Mouse (Mus musculus): ENCODE data around the gene Psmd14. TPM values are rescaled to one million over a fixed set of nuclear protein-coding genes. Genes with fewer than 3 reads are reported as not detected.
A peak's percentile ranks its signal among the peaks of the same experiment; 100 is the strongest.

Gene Psmd14
- polyA plus RNA-seq (2016; fragmentation: Nextera tagmentation; extraction: Ambion mirVana): 247 and 252 TPM in 2 replicates

GRCm38 (mm10) chr2:61711108-61712040, at the start of gene Psmd14:
Gene Psmd14, plus strand, starts transcription at chr2:61711694.
- peaks cover 7% of the 10 kb centered on the region for H3K4me1 ChIP-seq
- H3K36me3 ChIP-seq (replicated peaks): peaks cover 9% of the 10 kb centered on the region
- H3K9me3 ChIP-seq: no peaks in the 10 kb centered on the region
- peak within 1 kb of the TSS; percentile 89 for H3K27ac ChIP-seq (replicated peaks)
- peak; percentile 97 for DNase-seq (ENCODE audit: low spot score)
- H3K27me3 ChIP-seq (replicated peaks; ENCODE audit: low read depth, poor library complexity, severe bottlenecking): no peaks in the 10 kb centered on the region
- peak within 1 kb of the TSS; percentile 72 for H3K4me3 ChIP-seq
- WGBS: 5% methylated on average over 52 of the region's 52 CpGs

- H3K4me1 ChIP-seq: no peaks in the 10 kb centered on the region
- H3K27ac ChIP-seq (replicated peaks): no peak overlapping the region
- no peak for DNase-seq (ENCODE audit: low spot score)
- peaks cover 15% of the 10 kb centered on the region for H3K27me3 ChIP-seq (replicated peaks; ENCODE audit: low read depth, poor library complexity, severe bottlenecking)
- H3K36me3 ChIP-seq (replicated peaks): no peaks in the 10 kb centered on the region
- no peak overlapping the region for H3K4me3 ChIP-seq
- 87% methylated on average over 10 of the region's 10 CpGs for WGBS
- H3K9me3 ChIP-seq: no peaks in the 10 kb centered on the region
Measured at GRCm38 (mm10) chr2:61662833-61663232, 48.7 kb upstream of the Psmd14 start.

- WGBS: 83% methylated on average over 10 of the region's 10 CpGs
- no peaks in the 10 kb centered on the region for H3K4me1 ChIP-seq
Measured at GRCm38 (mm10) chr2:61663573-61664241, 47.8 kb upstream of the Psmd14 start.

GRCm38 (mm10) chr2:61667420-61667819, 44.1 kb upstream of the Psmd14 start:
- no peak for DNase-seq (ENCODE audit: low spot score)
- H3K9me3 ChIP-seq: no peaks in the 10 kb centered on the region
- no peaks in the 10 kb centered on the region for H3K4me1 ChIP-seq
- no peaks in the 10 kb centered on the region for H3K36me3 ChIP-seq (replicated peaks)
- no peak overlapping the region for H3K27ac ChIP-seq (replicated peaks)
- 83% methylated on average over 7 of the region's 7 CpGs for WGBS
- no peak overlapping the region for H3K4me3 ChIP-seq
- no peaks in the 10 kb centered on the region for H3K27me3 ChIP-seq (replicated peaks; ENCODE audit: low read depth, poor library complexity, severe bottlenecking)

More at GRCm38 (mm10) chr2:61663573-61664241, 47.8 kb upstream of the Psmd14 start:
- H3K9me3 ChIP-seq: no peaks in the 10 kb centered on the region
- H3K4me3 ChIP-seq: no peak overlapping the region
- DNase-seq (ENCODE audit: low spot score): no peak
- peaks cover 8% of the 10 kb centered on the region for H3K27me3 ChIP-seq (replicated peaks; ENCODE audit: low read depth, poor library complexity, severe bottlenecking)
- H3K27ac ChIP-seq (replicated peaks): no peak overlapping the region
- no peaks in the 10 kb centered on the region for H3K36me3 ChIP-seq (replicated peaks)

- Histone ChIP-seq H3K36me3 (replicated peaks) (no peaks in the 10 kb centered on the region), H3K4me1 (no peaks in the 10 kb centered on the region), H3K27me3 (replicated peaks; ENCODE audit: low read depth, poor library complexity, severe bottlenecking) (no peaks in the 10 kb centered on the region), H3K9me3 (no peaks in the 10 kb centered on the region), H3K27ac (replicated peaks) (no peak overlapping the region), H3K4me3 (no peak overlapping the region)
- 28% methylated on average over 4 of the region's 4 CpGs for WGBS
- DNase-seq (ENCODE audit: low spot score): peak; percentile 58
Measured at GRCm38 (mm10) chr2:61668260-61668659, 43.2 kb upstream of the Psmd14 start.

- no peak overlapping the region for H3K4me3 ChIP-seq
- H3K9me3 ChIP-seq: no peaks in the 10 kb centered on the region
- H3K27me3 ChIP-seq (replicated peaks; ENCODE audit: low read depth, poor library complexity, severe bottlenecking): no peaks in the 10 kb centered on the region
- no peaks in the 10 kb centered on the region for H3K36me3 ChIP-seq (replicated peaks)
- no peak for DNase-seq (ENCODE audit: low spot score)
- WGBS: 94% methylated on average over 3 of the region's 3 CpGs
- H3K4me1 ChIP-seq: no peaks in the 10 kb centered on the region
- no peak overlapping the region for H3K27ac ChIP-seq (replicated peaks)
Measured at GRCm38 (mm10) chr2:61674555-61674954, 36.9 kb upstream of the Psmd14 start.

- Histone ChIP-seq H3K4me3 (no peak overlapping the region), H3K27me3 (replicated peaks; ENCODE audit: low read depth, poor library complexity, severe bottlenecking) (no peaks in the 10 kb centered on the region), H3K4me1 (no peaks in the 10 kb centered on the region), H3K36me3 (replicated peaks) (no peaks in the 10 kb centered on the region), H3K27ac (replicated peaks) (no peak overlapping the region), H3K9me3 (no peaks in the 10 kb centered on the region)
- no peak for DNase-seq (ENCODE audit: low spot score)
- 88% methylated on average over 1 of the region's 1 CpGs for WGBS
Measured at GRCm38 (mm10) chr2:61681572-61681971, 29.9 kb upstream of the Psmd14 start.

GRCm38 (mm10) chr2:61686533-61686932, 25.0 kb upstream of the Psmd14 start:
- 84% methylated on average over 1 of the region's 1 CpGs for WGBS
- H3K4me3 ChIP-seq: no peak overlapping the region
- no peaks in the 10 kb centered on the region for H3K36me3 ChIP-seq (replicated peaks)
- H3K27me3 ChIP-seq (replicated peaks; ENCODE audit: low read depth, poor library complexity, severe bottlenecking): no peaks in the 10 kb centered on the region
- DNase-seq (ENCODE audit: low spot score): no peak
- no peaks in the 10 kb centered on the region for H3K4me1 ChIP-seq
- H3K9me3 ChIP-seq: no peaks in the 10 kb centered on the region
- no peak overlapping the region for H3K27ac ChIP-seq (replicated peaks)

GRCm38 (mm10) chr2:61689086-61689485, 22.4 kb upstream of the Psmd14 start:
- DNase-seq (ENCODE audit: low spot score): no peak
- WGBS: 86% methylated on average over 3 of the region's 3 CpGs
- H3K36me3 ChIP-seq (replicated peaks): no peaks in the 10 kb centered on the region
- H3K9me3 ChIP-seq: no peaks in the 10 kb centered on the region
- H3K4me1 ChIP-seq: no peaks in the 10 kb centered on the region
- H3K4me3 ChIP-seq: no peak overlapping the region
- no peak overlapping the region for H3K27ac ChIP-seq (replicated peaks)
- no peaks in the 10 kb centered on the region for H3K27me3 ChIP-seq (replicated peaks; ENCODE audit: low read depth, poor library complexity, severe bottlenecking)

GRCm38 (mm10) chr2:61709570-61709969, 1.9 kb upstream of the Psmd14 start:
- Histone ChIP-seq H3K4me3 (no peak overlapping the region), H3K27ac (replicated peaks) (no peak overlapping the region), H3K9me3 (no peaks in the 10 kb centered on the region), H3K4me1 (peaks cover 7% of the 10 kb centered on the region), H3K27me3 (replicated peaks; ENCODE audit: low read depth, poor library complexity, severe bottlenecking) (no peaks in the 10 kb centered on the region), H3K36me3 (replicated peaks) (peaks cover 9% of the 10 kb centered on the region)
- DNase-seq (ENCODE audit: low spot score): no peak
- 92% methylated on average over 3 of the region's 3 CpGs for WGBS

- DNase-seq (ENCODE audit: low spot score): no peak
- no peaks in the 10 kb centered on the region for H3K9me3 ChIP-seq
- no peak overlapping the region for H3K27ac ChIP-seq (replicated peaks)
- peaks cover 9% of the 10 kb centered on the region for H3K36me3 ChIP-seq (replicated peaks)
- H3K27me3 ChIP-seq (replicated peaks; ENCODE audit: low read depth, poor library complexity, severe bottlenecking): no peaks in the 10 kb centered on the region
- H3K4me3 ChIP-seq: peak overlapping the region; percentile 72
- H3K4me1 ChIP-seq: peaks cover 7% of the 10 kb centered on the region
- 61% methylated on average over 3 of the region's 3 CpGs for WGBS
Measured at GRCm38 (mm10) chr2:61712526-61712925, 1.0 kb downstream of the Psmd14 start.

GRCm38 (mm10) chr2:61722401-61722982, 11.0 kb downstream of the Psmd14 start:
- Histone ChIP-seq H3K36me3 (replicated peaks) (peaks cover 16% of the 10 kb centered on the region), H3K27ac (replicated peaks) (no peak overlapping the region), H3K4me1 (no peaks in the 10 kb centered on the region), H3K27me3 (replicated peaks; ENCODE audit: low read depth, poor library complexity, severe bottlenecking) (no peaks in the 10 kb centered on the region), H3K9me3 (no peaks in the 10 kb centered on the region), H3K4me3 (no peak overlapping the region)
- no peak for DNase-seq (ENCODE audit: low spot score)
- 91% methylated on average over 4 of the region's 4 CpGs for WGBS

Measured in embryonic facial prominence, embryonic 10.5 days (tissue).